Mouse (Mus musculus): ENCODE results near the gene Ankub1. TPM values are rescaled to one million over a fixed set of nuclear protein-coding genes. Genes with fewer than 3 reads are reported as not detected.

Ankub1 gene
- polyA plus RNA-seq, 1 experiment from 2014 or later: not detected

DNA sequence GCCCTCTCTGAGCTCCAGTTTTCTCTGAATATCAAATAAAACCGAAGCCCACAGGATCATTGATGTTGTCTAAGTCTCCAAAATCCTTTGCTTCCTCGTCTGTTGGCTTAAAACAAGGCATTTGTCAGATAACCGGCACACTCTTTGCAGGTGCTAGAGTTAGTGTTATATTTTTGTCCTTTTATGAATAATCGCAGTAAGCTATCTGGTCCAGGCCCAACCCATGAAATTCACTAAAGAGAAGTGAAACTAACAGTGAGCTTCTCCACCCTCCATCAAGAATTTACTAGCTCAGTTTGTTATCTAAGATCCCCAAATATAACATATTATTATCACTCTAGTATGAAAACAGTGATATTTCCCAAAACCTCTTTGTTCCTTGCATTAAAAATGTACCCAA is 827 bp downstream of the Ankub1 start:
- Histone ChIP-seq H3K9ac (ENCODE audit: low read length) (no peak overlapping the region), H3K27me3 (ENCODE audit: control insufficient read depth, insufficient read depth, low read length) (no peaks in the 10 kb centered on the region), H3K4me3 (ENCODE audit: low read depth, low read length) (no peak overlapping the region), H3K27ac (ENCODE audit: low read depth, low read length) (no peak overlapping the region), H3K36me3 (ENCODE audit: control insufficient read depth, insufficient read depth, low read length) (no peaks in the 10 kb centered on the region), H3K4me2 (no peak overlapping the region), H3K9me3 (ENCODE audit: control insufficient read depth, low read length) (no peaks in the 10 kb centered on the region), H3K4me1 (ENCODE audit: control insufficient read depth, insufficient read depth, low read length) (no peaks in the 10 kb centered on the region)
- WGBS: 82% methylated on average over 4 of the region's 4 CpGs
- ATAC-seq (ENCODE audit: low FRiP score) (no peak), DNase-seq (ENCODE audit: low spot score, missing footprints) (no peak)

DNA sequence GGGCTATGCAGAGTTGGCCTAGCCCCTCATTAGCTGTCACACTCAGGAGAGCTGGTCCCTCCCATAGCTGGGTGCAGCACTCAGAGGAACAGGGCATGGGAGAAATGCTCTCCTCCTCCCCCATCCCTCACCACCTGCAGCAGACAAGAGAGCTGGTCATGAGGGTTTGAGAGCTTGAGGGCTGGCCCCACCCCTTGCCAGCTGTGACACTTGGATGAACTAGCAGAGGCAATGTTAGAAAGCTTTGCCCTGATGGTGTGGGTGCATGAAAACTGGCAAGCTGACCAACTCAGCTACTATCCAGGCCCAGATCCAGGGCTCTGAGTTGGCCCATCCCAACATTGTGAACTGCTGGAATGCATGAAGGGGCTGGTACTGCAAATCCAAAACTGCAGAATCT is 14.8 kb downstream of the Ankub1 start:
- H3K9me3 ChIP-seq (ENCODE audit: control insufficient read depth, low read length): no peaks in the 10 kb centered on the region
- no peaks in the 10 kb centered on the region for H3K27me3 ChIP-seq (ENCODE audit: control insufficient read depth, insufficient read depth, low read length)
- H3K4me3 ChIP-seq (ENCODE audit: low read depth, low read length): no peak overlapping the region
- ATAC-seq (ENCODE audit: low FRiP score) (no peak), DNase-seq (ENCODE audit: low spot score, missing footprints) (no peak)
- no peak overlapping the region for H3K9ac ChIP-seq (ENCODE audit: low read length)
- H3K4me2 ChIP-seq: no peak overlapping the region
- H3K36me3 ChIP-seq (ENCODE audit: control insufficient read depth, insufficient read depth, low read length): no peaks in the 10 kb centered on the region
- no peaks in the 10 kb centered on the region for H3K4me1 ChIP-seq (ENCODE audit: control insufficient read depth, insufficient read depth, low read length)
- H3K27ac ChIP-seq (ENCODE audit: low read depth, low read length): no peak overlapping the region

GRCm38 (mm10) chr3:57674075-57674474 is 18.5 kb downstream of the Ankub1 start:
- 88% methylated on average over 2 of the region's 2 CpGs for WGBS

DNA sequence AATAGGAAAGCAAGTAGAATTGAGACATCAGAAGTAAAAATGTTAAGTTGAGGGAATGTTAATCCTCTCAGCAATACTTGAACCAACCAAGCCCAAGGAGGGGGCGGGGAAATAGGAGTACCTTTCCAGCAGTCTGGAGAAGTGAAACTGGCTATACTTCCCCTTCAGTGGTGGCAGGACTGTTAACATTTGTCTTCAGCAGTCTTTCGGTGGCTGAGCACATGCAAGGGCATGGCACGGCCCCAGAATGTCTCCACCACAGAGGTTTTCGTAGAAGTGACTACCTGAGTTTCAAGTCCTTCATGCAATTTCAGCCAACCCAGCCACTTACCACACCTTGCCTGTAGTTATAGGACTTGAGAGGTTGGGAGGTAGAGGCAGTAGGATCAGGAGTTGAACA is 19.0 kb downstream of the Ankub1 start:
- Histone ChIP-seq H3K27me3 (ENCODE audit: control insufficient read depth, insufficient read depth, low read length) (no peaks in the 10 kb centered on the region), H3K27ac (ENCODE audit: low read depth, low read length) (no peak overlapping the region), H3K9me3 (ENCODE audit: control insufficient read depth, low read length) (no peaks in the 10 kb centered on the region), H3K4me2 (no peak overlapping the region), H3K9ac (ENCODE audit: low read length) (no peak overlapping the region), H3K4me1 (ENCODE audit: control insufficient read depth, insufficient read depth, low read length) (no peaks in the 10 kb centered on the region), H3K36me3 (ENCODE audit: control insufficient read depth, insufficient read depth, low read length) (no peaks in the 10 kb centered on the region), H3K4me3 (ENCODE audit: low read depth, low read length) (no peak overlapping the region)
- no peak for ATAC-seq (ENCODE audit: low FRiP score)
- WGBS: 88% methylated on average over 4 of the region's 4 CpGs
- DNase-seq (ENCODE audit: low spot score, missing footprints): no peak

More at GRCm38 (mm10) chr3:57674075-57674474, 18.5 kb downstream of the Ankub1 start:
- no peak overlapping the region for H3K4me2 ChIP-seq
- H3K9ac ChIP-seq (ENCODE audit: low read length): no peak overlapping the region
- no peaks in the 10 kb centered on the region for H3K36me3 ChIP-seq (ENCODE audit: control insufficient read depth, insufficient read depth, low read length)
- H3K9me3 ChIP-seq (ENCODE audit: control insufficient read depth, low read length): no peaks in the 10 kb centered on the region
- H3K4me1 ChIP-seq (ENCODE audit: control insufficient read depth, insufficient read depth, low read length): no peaks in the 10 kb centered on the region
- ATAC-seq (ENCODE audit: low FRiP score): no peak
- no peak overlapping the region for H3K4me3 ChIP-seq (ENCODE audit: low read depth, low read length)
- H3K27ac ChIP-seq (ENCODE audit: low read depth, low read length): no peak overlapping the region
- DNase-seq (ENCODE audit: low spot score, missing footprints): no peak
- no peaks in the 10 kb centered on the region for H3K27me3 ChIP-seq (ENCODE audit: control insufficient read depth, insufficient read depth, low read length)

GRCm38 (mm10) chr3:57667054-57667723 is 25.4 kb downstream of the Ankub1 start:
- Histone ChIP-seq H3K4me3 (ENCODE audit: low read depth, low read length) (peak overlapping the region; percentile 10; the same call in 1 of the 2 replicates), H3K9me3 (ENCODE audit: control insufficient read depth, low read length) (no peaks in the 10 kb centered on the region), H3K4me2 (peak overlapping the region; percentile 36), H3K27ac (ENCODE audit: low read depth, low read length) (no peak overlapping the region), H3K9ac (ENCODE audit: low read length) (peak overlapping the region; percentile 36; the same call in 1 of the 2 replicates), H3K36me3 (ENCODE audit: control insufficient read depth, insufficient read depth, low read length) (no peaks in the 10 kb centered on the region), H3K4me1 (ENCODE audit: control insufficient read depth, insufficient read depth, low read length) (no peaks in the 10 kb centered on the region; the same call in 1 of the 2 replicates), H3K27me3 (ENCODE audit: control insufficient read depth, insufficient read depth, low read length) (no peaks in the 10 kb centered on the region)
- DNase-seq (ENCODE audit: low spot score, missing footprints) (peak; percentile 98), ATAC-seq (ENCODE audit: low FRiP score) (peak; percentile 77)
- 38% methylated on average over 14 of the region's 14 CpGs for WGBS

DNA sequence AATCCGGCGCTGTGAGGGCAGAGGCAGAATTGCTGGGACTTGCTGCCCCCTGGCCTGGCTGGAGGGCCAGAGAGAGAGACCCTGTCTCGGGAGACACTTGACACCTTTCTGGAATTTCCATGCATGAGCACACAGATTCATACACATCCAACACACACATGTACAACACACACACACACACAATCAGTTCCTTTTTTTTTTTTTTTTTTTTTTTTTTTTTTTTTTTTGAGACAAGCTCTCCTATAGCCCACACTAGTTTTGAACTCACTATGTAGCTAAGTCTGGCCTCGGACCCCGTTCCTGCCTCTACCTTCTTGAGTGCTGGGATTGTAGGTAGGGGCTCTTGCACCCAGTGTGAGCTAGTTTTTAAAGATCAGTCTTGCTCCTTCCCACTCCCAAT is 26.7 kb downstream of the Ankub1 start:
- no peak overlapping the region for H3K27ac ChIP-seq (ENCODE audit: low read depth, low read length)
- no peak overlapping the region for H3K9ac ChIP-seq (ENCODE audit: low read length)
- H3K4me3 ChIP-seq (ENCODE audit: low read depth, low read length): no peak overlapping the region
- no peak overlapping the region for H3K4me2 ChIP-seq
- no peaks in the 10 kb centered on the region for H3K9me3 ChIP-seq (ENCODE audit: control insufficient read depth, low read length)
- H3K27me3 ChIP-seq (ENCODE audit: control insufficient read depth, insufficient read depth, low read length): no peaks in the 10 kb centered on the region
- ATAC-seq (ENCODE audit: low FRiP score) (no peak), DNase-seq (ENCODE audit: low spot score, missing footprints) (no peak)
- H3K36me3 ChIP-seq (ENCODE audit: control insufficient read depth, insufficient read depth, low read length): no peaks in the 10 kb centered on the region
- H3K4me1 ChIP-seq (ENCODE audit: control insufficient read depth, insufficient read depth, low read length): no peaks in the 10 kb centered on the region; the same call in 1 of the 2 replicates
- 93% methylated on average over 5 of the region's 5 CpGs for WGBS

DNA sequence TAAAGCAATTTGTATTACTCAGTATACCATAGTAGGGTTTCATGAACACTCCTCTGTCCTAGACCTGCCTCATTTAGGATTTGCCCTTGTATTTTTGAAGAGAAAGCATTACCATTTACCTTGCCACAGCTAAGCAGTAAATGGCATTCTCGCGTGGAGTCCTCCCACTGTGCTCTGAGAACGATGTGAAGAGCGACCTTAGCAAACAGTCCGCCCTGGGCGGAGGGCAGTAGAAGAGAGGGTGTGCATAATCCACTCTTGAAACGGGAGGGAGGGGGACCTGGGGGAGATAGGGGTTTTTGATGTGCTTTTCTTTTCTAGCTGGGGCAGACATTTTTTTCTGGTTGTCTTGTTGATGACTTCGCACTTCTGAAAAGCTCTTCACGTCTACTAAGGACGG is 27.9 kb downstream of the Ankub1 start:
- H3K27ac ChIP-seq (ENCODE audit: low read depth, low read length): no peak overlapping the region
- no peak overlapping the region for H3K4me3 ChIP-seq (ENCODE audit: low read depth, low read length)
- no peaks in the 10 kb centered on the region for H3K27me3 ChIP-seq (ENCODE audit: control insufficient read depth, insufficient read depth, low read length)
- H3K9me3 ChIP-seq (ENCODE audit: control insufficient read depth, low read length): no peaks in the 10 kb centered on the region
- DNase-seq (ENCODE audit: low spot score, missing footprints) (no peak), ATAC-seq (ENCODE audit: low FRiP score) (no peak)
- no peak overlapping the region for H3K9ac ChIP-seq (ENCODE audit: low read length)
- H3K4me2 ChIP-seq: no peak overlapping the region
- 74% methylated on average over 10 of the region's 10 CpGs for WGBS
- no peaks in the 10 kb centered on the region; the same call in 1 of the 2 replicates for H3K4me1 ChIP-seq (ENCODE audit: control insufficient read depth, insufficient read depth, low read length)
- no peaks in the 10 kb centered on the region for H3K36me3 ChIP-seq (ENCODE audit: control insufficient read depth, insufficient read depth, low read length)

DNA sequence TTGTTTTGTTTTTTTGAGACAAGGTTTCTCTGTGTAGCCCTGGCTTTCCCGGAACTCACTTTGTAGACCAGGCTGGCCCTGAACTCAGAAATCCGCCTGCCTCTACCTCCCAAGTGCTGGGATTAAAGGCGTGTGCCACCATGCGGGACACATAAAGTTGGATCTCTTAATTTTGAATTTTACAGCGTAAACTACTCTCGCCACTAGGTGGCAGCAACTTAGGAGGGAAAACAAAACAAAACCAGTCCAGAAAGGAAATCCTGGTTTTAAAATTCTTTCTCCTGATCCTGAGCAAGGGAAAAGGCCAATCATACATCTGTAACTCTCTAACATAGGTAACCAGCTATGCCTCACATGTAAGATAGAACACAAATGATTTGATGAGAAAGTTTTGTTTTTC is 28.9 kb downstream of the Ankub1 start:
- DNase-seq (ENCODE audit: low spot score, missing footprints) (peak; percentile 93), ATAC-seq (ENCODE audit: low FRiP score) (no peak; the same call in 1 of the 2 replicates)
- Histone ChIP-seq H3K9me3 (ENCODE audit: control insufficient read depth, low read length) (no peaks in the 10 kb centered on the region), H3K27ac (ENCODE audit: low read depth, low read length) (no peak overlapping the region), H3K9ac (ENCODE audit: low read length) (no peak overlapping the region), H3K36me3 (ENCODE audit: control insufficient read depth, insufficient read depth, low read length) (no peaks in the 10 kb centered on the region), H3K4me2 (no peak overlapping the region), H3K4me1 (ENCODE audit: control insufficient read depth, insufficient read depth, low read length) (no peaks in the 10 kb centered on the region; the same call in 1 of the 2 replicates), H3K4me3 (ENCODE audit: low read depth, low read length) (no peak overlapping the region), H3K27me3 (ENCODE audit: control insufficient read depth, insufficient read depth, low read length) (no peaks in the 10 kb centered on the region)
- 25% methylated on average over 6 of the region's 6 CpGs for WGBS

- no peak overlapping the region for H3K4me3 ChIP-seq (ENCODE audit: low read depth, low read length)
- no peaks in the 10 kb centered on the region for H3K27me3 ChIP-seq (ENCODE audit: control insufficient read depth, insufficient read depth, low read length)
- H3K9me3 ChIP-seq (ENCODE audit: control insufficient read depth, low read length): no peaks in the 10 kb centered on the region
- DNase-seq (ENCODE audit: low spot score, missing footprints) (no peak), ATAC-seq (ENCODE audit: low FRiP score) (no peak)
- no peaks in the 10 kb centered on the region for H3K4me1 ChIP-seq (ENCODE audit: control insufficient read depth, insufficient read depth, low read length)
- WGBS: 67% methylated on average over 6 of the region's 6 CpGs
- no peaks in the 10 kb centered on the region for H3K36me3 ChIP-seq (ENCODE audit: control insufficient read depth, insufficient read depth, low read length)
- no peak overlapping the region for H3K27ac ChIP-seq (ENCODE audit: low read depth, low read length)
- H3K9ac ChIP-seq (ENCODE audit: low read length): no peak overlapping the region
- H3K4me2 ChIP-seq: no peak overlapping the region
Measured at GRCm38 (mm10) chr3:57658608-57659007, 34.0 kb downstream of the Ankub1 start.

Measured in midbrain, embryonic 11.5 days (tissue).